Mouse (Mus musculus) heart, embryonic 10.5 days (tissue): ENCODE results near the gene Ttll5. TPM values are rescaled to one million over a fixed set of nuclear protein-coding genes. Genes with fewer than 3 reads are reported as not detected.

Source experiments
- DNase-seq: peaks from one replicate; pipeline ENCODE4 v3.0.0-alpha.2; 2017; ENCODE audit warnings: low spot score
- H3K27ac ChIP-seq: fragments of 300-500 bp; sonication (generic); 2 replicates; pipeline ENCODE4 v1.5.1; 2016; ENCODE audit warnings: mild to moderate bottlenecking
- H3K27me3 ChIP-seq: fragments of 300-500 bp; sonication (generic); 2 replicates; pipeline ENCODE4 v1.6.1; 2016; ENCODE audit warnings: mild to moderate bottlenecking; ENCODE audit not compliant: poor library complexity, insufficient read depth, severe bottlenecking
- H3K36me3 ChIP-seq: fragments of 300-500 bp; sonication (generic); 2 replicates; pipeline ENCODE4 v1.6.1; 2016; ENCODE audit warnings: mild to moderate bottlenecking, moderate library complexity
- H3K4me1 ChIP-seq: fragments of 300-500 bp; sonication (generic); 2 replicates; pipeline ENCODE4 v1.6.1; 2016; ENCODE audit warnings: mild to moderate bottlenecking
- H3K4me3 ChIP-seq: fragments of 300-500 bp; sonication (generic); 2 replicates; pipeline ENCODE4 v1.5.1; 2016; ENCODE audit warnings: mild to moderate bottlenecking, moderate library complexity
- H3K9me3 ChIP-seq: fragments of 300-500 bp; sonication (generic); 2 replicates; pipeline ENCODE4 v1.6.1; 2016; ENCODE audit warnings: mild to moderate bottlenecking, moderate library complexity
- WGBS: fragments of 180-500 bp; shearing (Covaris S2); methylation state at CpG from one replicate; pipeline ENCODE4 v1.1.7; 2016; 5-methylcytosine and 5-hydroxymethylcytosine counted together
- polyA plus RNA-seq: library from polyadenylated mRNA; unstranded; fragments of >200 nt; fragmentation: Nextera tagmentation; extraction: Ambion mirVana; gene quantifications from 2 replicates; pipeline ENCODE4 v1.2.1, GENCODE M21; 2016

Gene Ttll5
- polyA plus RNA-seq, 1 experiment from 2014 or later: 14.9 TPM

DNA sequence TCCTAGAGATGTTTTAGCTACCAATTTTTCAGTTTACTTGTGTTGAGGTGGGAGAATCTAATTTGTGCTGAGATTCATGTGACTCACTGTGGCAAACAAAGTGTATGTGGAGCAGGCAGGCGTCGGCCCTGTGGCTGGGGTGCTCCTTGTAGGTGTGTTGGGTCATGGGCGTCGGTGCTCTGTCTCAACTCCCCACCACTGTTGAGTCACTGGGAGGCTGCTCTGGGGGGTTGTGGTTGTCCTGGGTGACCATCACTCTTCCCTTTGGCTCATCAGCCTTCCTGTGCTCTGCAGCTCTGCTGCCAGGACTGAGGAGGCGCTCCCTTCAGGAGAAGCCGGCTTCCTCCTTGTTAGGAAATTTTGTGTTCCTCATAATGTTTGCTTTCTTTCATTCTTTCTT lies 79.5 kb downstream of the Ttll5 start:
- no peaks in the 10 kb centered on the region for H3K9me3 ChIP-seq
- H3K27me3 ChIP-seq: no peaks in the 10 kb centered on the region
- DNase-seq: no peak
- peaks cover 36% of the 10 kb centered on the region for H3K36me3 ChIP-seq
- no peak overlapping the region for H3K4me3 ChIP-seq
- WGBS: 88% methylated on average over 6 of the region's 6 CpGs
- no peak overlapping the region for H3K27ac ChIP-seq
- H3K4me1 ChIP-seq: peaks cover 13% of the 10 kb centered on the region

DNA sequence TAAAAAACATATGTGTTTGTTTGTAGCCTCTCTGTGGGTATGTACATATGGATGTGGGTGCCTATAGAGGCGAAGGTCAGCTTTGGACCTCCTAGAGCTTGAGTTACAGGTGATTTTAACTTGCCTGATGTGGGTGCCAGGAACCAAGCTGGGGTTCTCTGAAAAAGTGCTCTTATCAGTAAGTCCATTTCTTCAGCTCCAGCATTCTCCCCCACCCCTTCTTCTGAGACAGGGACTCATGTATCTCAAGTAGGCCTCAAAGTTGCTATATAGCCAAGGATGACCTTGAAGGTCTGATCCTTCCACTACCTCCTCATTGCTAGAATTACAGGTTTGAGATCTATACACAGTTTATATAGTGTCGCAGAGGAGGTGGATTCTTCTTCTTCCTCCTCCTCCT lies 81.2 kb downstream of the Ttll5 start:
- DNase-seq: no peak
- H3K36me3 ChIP-seq: peaks cover 28% of the 10 kb centered on the region
- no peaks in the 10 kb centered on the region for H3K9me3 ChIP-seq
- WGBS: 92% methylated on average over 2 of the region's 2 CpGs
- peaks cover 16% of the 10 kb centered on the region for H3K4me1 ChIP-seq
- H3K27me3 ChIP-seq: no peaks in the 10 kb centered on the region
- H3K27ac ChIP-seq: no peak overlapping the region
- no peak overlapping the region for H3K4me3 ChIP-seq

DNA sequence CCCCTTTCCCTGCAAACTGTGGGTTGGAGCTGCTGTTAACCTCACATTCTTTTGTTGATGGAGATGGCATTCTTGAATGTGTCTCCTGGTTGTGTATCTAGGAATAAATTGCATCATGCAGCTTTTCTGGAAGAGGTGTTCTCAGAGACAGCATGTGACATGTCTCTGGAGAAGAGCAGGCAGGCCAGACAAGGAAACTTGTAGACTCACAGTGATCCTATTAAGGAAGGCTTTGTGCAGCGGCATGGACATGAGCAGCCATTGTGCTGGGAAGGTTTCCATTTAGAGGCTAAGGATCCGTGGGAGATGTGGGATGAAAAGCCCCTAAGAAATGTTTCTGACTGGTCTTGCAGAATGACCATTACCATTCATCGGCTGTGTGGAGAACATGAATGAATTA lies 83.4 kb downstream of the Ttll5 start:
- DNase-seq: no peak
- 82% methylated on average over 3 of the region's 3 CpGs for WGBS

DNA sequence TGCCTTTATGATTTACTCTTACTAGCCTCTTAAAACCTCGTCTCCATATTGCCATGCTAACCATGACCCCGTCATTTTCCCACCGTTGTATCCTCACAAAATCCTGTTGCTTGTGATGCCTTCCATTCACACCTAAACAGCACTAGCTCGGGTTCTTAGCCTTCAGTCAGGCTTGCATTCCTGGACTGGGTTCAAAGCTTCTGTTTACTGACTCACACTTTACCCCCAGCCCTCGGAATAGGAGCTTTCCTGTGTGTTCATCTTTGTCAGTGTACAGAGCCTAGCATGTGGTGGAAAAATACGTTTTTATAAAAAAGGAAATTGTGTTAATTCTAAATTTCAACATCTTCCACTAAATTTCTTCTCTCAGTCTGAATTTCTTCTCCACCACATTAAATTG lies 86.4 kb downstream of the Ttll5 start:
- Histone ChIP-seq H3K27me3 (no peaks in the 10 kb centered on the region), H3K36me3 (peaks cover 9% of the 10 kb centered on the region), H3K9me3 (no peaks in the 10 kb centered on the region), H3K4me1 (peaks cover 16% of the 10 kb centered on the region; the same call in 1 of the 2 replicates), H3K27ac (no peak overlapping the region), H3K4me3 (no peak overlapping the region)
- WGBS: 78% methylated on average over 6 of the region's 6 CpGs
- no peak for DNase-seq

More for the DNA sequence above, 83.4 kb downstream of the Ttll5 start:
- H3K36me3 ChIP-seq: peaks cover 13% of the 10 kb centered on the region
- H3K27me3 ChIP-seq: no peaks in the 10 kb centered on the region
- H3K9me3 ChIP-seq: no peaks in the 10 kb centered on the region
- peaks cover 21% of the 10 kb centered on the region for H3K4me1 ChIP-seq
- H3K4me3 ChIP-seq: no peak overlapping the region
- H3K27ac ChIP-seq: no peak overlapping the region

DNA sequence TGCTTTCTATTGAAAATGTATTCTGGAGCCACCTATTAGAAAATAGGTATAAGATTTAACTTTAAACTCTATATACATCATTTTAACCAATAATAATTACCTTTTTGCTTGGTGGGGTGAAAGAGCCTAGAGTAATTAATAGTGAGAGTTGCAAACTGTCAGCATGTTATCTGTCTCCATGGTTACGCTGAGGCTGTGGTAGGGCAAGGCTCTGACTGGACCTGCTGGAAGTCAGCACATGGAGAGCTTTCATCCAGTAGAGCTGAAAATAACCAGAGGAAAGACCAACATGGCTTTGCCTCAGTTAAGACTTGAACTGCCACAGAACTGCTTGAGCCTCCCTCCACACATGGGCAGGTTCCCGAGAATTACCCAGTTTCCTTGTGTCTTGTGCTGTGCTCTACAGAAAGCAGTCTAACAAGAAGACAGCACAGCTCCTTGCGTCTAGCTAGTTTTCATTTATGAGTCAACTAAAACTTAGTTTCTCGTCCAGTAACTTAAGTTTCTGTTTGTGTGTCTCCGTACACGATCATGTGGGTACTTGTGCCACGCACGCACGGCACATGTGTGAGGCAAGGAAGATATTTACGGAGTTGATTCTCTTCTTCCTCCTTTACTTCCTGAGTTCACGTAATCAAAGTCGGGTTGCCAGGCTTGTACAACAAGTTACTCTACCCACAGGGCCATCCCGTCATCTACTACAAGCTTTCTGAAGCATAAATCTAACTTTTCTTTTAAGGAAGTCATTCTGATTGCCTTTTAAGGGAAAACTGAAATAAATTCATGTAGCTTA lies 88.4 kb downstream of the Ttll5 start:
- DNase-seq: no peak
- H3K27ac ChIP-seq: no peak overlapping the region
- no peaks in the 10 kb centered on the region for H3K27me3 ChIP-seq
- peaks cover 9% of the 10 kb centered on the region for H3K36me3 ChIP-seq
- peaks cover 16% of the 10 kb centered on the region; the same call in 1 of the 2 replicates for H3K4me1 ChIP-seq
- 85% methylated on average over 13 of the region's 13 CpGs for WGBS
- no peak overlapping the region for H3K4me3 ChIP-seq
- H3K9me3 ChIP-seq: no peaks in the 10 kb centered on the region

DNA sequence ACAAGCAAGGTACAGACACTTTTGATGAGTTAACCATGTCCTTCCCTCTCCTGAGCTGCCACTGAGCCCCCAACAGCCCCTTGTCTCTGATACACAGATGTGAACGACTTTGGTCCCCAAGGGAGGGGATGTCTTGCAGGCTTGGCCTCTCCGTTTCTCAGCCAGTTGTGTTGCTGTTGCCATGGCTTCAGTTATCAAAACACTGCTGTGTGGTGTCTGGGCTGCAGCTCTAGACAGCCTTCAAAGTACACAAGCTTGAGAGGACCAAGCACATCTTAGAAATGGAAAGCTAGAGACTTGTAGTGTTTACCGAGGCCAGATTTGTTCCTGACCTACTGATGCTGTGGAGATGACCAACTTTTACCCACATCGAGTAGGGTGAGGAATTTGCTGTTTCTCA lies 102.4 kb downstream of the Ttll5 start:
- Histone ChIP-seq H3K4me3 (no peak overlapping the region), H3K27me3 (no peaks in the 10 kb centered on the region), H3K36me3 (peaks cover 19% of the 10 kb centered on the region), H3K27ac (0 out of 2 replicates have a peak overlapping the region, but pooled peaks have one; percentile 49), H3K9me3 (no peaks in the 10 kb centered on the region), H3K4me1 (peaks cover 6% of the 10 kb centered on the region)
- peak; percentile 81 for DNase-seq
- WGBS: 34% methylated on average over 4 of the region's 4 CpGs

DNA sequence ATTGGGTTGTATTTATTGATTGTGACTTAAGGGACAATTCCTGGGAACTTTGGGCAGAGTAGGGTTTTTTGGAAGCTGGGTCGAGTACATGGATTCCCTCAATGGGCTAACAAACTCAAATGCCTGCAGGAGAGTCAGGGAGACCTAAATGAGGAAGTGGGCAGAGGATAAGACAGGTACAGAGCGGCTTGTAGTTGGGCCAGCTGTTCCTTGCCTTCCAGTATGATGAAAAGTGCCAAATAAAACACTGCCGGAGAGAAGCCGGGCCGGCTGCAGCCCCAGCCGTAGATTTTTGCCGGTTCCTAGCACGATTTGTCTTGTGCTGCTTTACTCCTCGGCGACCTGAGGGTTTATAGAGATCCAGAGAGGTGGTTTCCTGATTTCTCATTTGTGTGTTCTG lies 104.1 kb downstream of the Ttll5 start:
- Histone ChIP-seq H3K9me3 (no peaks in the 10 kb centered on the region), H3K36me3 (peaks cover 22% of the 10 kb centered on the region), H3K4me3 (no peak overlapping the region), H3K27ac (no peak overlapping the region), H3K27me3 (no peaks in the 10 kb centered on the region), H3K4me1 (peaks cover 6% of the 10 kb centered on the region)
- WGBS: 87% methylated on average over 10 of the region's 10 CpGs
- DNase-seq: no peak

DNA sequence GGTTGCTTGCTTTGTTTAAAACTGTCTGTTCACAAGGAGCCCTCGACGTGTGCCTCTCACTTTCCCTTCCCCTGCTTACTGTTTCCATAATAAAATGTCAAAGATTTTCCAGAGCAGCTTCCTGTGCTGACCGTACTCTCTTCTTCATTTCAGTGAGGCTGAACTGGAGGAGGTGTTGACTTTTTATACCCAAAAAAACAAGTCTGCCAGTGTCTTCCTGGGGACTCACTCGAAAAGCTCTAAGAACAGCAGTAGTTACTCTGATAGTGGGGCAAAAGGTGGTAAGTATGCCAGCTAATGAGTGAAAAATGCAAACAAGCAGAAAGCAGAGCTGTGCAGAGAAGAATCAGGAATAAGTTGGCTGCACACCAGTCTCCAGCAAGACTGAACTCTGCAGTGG lies 105.3 kb downstream of the Ttll5 start:
- H3K27ac ChIP-seq: no peak overlapping the region
- no peaks in the 10 kb centered on the region for H3K9me3 ChIP-seq
- DNase-seq: no peak
- peaks cover 34% of the 10 kb centered on the region for H3K36me3 ChIP-seq
- no peaks in the 10 kb centered on the region for H3K27me3 ChIP-seq
- H3K4me3 ChIP-seq: no peak overlapping the region
- peaks cover 6% of the 10 kb centered on the region for H3K4me1 ChIP-seq
- WGBS: 60% methylated on average over 4 of the region's 4 CpGs

DNA sequence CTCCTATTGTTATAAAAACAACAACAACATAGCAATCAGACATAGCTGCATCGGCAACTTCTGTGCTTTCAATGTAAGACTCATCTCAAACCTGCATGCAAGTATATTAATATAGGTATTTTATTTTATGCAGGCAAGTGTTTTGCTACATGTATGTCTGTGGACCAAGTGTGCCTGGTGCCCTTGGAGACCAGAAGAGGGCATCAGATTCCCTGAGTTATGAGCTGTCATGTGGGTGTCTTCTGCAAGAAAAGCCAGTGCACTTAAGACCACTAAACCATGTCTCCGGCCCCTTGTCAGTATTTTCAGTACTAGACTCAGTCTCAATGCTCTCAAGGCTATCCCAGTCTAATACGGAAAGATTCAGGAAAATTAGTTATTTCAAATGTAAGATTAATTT lies 106.3 kb downstream of the Ttll5 start:
- no peak overlapping the region for H3K4me3 ChIP-seq
- no peaks in the 10 kb centered on the region for H3K9me3 ChIP-seq
- H3K27me3 ChIP-seq: no peaks in the 10 kb centered on the region
- peaks cover 30% of the 10 kb centered on the region for H3K36me3 ChIP-seq
- no peak for DNase-seq
- 89% methylated on average over 3 of the region's 3 CpGs for whole genome bisulfite sequencing
- H3K27ac ChIP-seq: no peak overlapping the region
- peaks cover 6% of the 10 kb centered on the region for H3K4me1 ChIP-seq

DNA sequence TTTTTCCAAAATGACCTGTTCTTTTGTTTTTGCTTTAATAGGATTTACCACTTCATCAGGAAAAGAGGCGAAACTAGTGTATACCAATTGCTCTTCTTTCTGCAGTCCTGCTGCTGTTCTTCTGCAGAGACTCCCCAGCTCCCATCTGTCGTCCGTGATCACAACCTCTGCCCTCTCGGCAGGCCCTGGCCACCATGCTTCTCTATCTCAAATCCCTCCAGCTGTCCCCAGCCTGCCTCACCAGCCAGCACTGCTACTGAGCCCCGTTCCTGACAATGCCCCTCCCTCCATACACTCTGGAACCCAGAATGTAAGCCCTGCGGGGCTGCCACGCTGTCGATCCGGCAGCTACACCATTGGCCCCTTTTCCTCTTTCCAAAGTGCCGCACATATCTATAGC lies 108.8 kb downstream of the Ttll5 start:
- WGBS: 87% methylated on average over 10 of the region's 10 CpGs

DNA sequence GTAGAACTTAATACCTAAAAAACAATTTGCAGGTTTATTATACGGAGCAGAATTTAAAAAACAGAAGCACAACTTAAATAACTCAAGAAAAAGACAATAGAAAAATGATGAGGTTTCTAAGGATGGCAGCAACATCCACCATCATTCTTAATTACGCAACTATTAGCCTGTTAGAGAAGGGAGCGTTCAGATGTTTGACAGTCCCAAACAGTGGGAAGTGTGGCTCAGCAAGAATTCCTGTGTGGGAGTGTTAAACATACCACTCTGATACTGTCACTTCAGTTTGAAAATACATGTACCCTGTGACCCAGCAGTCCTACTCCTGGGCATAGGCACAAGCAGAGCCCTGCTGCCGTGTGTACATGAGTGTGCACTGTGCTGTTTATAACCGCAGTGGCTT lies 112.9 kb downstream of the Ttll5 start:
- Histone ChIP-seq H3K4me3 (no peak overlapping the region), H3K9me3 (no peaks in the 10 kb centered on the region), H3K27ac (no peak overlapping the region), H3K27me3 (no peaks in the 10 kb centered on the region), H3K4me1 (no peaks in the 10 kb centered on the region), H3K36me3 (peaks cover 29% of the 10 kb centered on the region)
- DNase-seq: no peak
- 90% methylated on average over 5 of the region's 5 CpGs for WGBS

More for the DNA sequence above, 108.8 kb downstream of the Ttll5 start:
- Histone ChIP-seq H3K4me1 (no peaks in the 10 kb centered on the region), H3K9me3 (no peaks in the 10 kb centered on the region), H3K27me3 (no peaks in the 10 kb centered on the region), H3K36me3 (peaks cover 30% of the 10 kb centered on the region), H3K4me3 (no peak overlapping the region), H3K27ac (no peak overlapping the region)
- DNase-seq: no peak

DNA sequence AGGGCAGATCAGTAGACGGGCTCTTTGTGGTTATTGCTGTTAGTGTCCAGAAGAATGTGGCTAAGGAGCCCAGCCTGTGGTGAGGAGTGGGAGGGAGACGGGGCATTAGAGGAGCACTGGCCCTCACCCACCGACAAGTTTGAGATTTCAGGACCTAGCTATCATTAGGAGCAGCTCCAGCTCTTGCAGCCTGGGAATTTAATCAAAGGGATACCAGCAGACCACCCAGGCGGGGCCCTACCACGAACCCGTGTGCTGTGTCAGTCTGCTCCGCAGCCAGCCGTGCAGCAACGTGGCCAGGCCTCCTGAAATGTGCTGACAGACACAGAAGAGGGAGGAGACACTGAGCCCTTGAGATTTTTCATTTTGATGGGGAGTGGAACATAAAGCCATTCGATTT lies 119.0 kb downstream of the Ttll5 start:
- no peak for DNase-seq
- Histone ChIP-seq H3K36me3 (peaks cover 9% of the 10 kb centered on the region; the same call in 1 of the 2 replicates), H3K4me3 (no peak overlapping the region), H3K27me3 (no peaks in the 10 kb centered on the region), H3K9me3 (no peaks in the 10 kb centered on the region), H3K4me1 (peaks cover 11% of the 10 kb centered on the region), H3K27ac (peak overlapping the region; percentile 31; the same call in 1 of the 2 replicates)
- 29% methylated on average over 10 of the region's 10 CpGs for WGBS

DNA sequence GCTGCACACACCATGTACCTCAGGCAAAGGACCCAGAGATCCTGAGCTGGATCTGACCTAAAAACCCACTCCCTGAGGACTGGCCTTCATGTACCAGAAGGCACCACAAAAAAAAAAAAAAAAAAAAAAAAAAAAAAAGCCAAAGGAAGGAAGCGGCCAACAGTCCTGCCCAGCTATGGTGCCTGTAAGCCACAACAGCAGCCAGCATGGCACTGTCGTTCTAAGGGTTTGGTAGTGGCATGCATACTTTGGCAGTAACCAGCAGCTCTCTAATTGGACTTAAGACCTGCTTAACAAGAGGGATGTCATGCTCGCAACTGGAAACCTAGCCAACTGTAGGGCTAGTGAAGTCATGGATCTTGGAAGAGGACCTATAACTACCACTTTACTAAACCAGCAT lies 120.0 kb downstream of the Ttll5 start:
- no peaks in the 10 kb centered on the region for H3K9me3 ChIP-seq
- H3K4me3 ChIP-seq: no peak overlapping the region
- H3K27me3 ChIP-seq: no peaks in the 10 kb centered on the region
- 90% methylated on average over 3 of the region's 3 CpGs for WGBS
- DNase-seq: no peak
- H3K27ac ChIP-seq: no peak overlapping the region
- peaks cover 14% of the 10 kb centered on the region for H3K4me1 ChIP-seq
- H3K36me3 ChIP-seq: peaks cover 7% of the 10 kb centered on the region; the same call in 1 of the 2 replicates
